Mouse (Mus musculus): ENCODE data around the gene Gas7. TPM values are rescaled to one million over a fixed set of nuclear protein-coding genes. Genes with fewer than 3 reads are reported as not detected.

Gas7 gene
- total RNA-seq, 1 experiment from 2014 or later = 1.3 TPM

DNA sequence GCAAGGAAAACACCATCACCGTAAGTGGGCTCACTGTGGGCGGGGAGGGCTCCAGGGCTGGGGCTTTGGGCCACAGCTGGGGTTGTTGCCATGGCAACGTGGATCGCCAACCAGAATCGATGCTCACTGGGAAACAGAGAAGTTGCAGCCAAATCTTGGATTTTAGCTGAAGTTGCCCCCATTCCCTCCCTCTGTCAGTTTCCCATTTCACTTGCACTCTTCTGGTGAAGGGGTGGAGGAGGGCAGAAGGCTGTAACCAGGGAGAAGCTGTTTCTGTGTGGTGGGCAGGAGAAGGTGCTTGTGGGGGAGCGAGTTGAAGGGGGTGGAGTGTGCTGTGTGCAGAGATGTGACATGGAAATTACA, 197.6 kb downstream of the Gas7 start:
- no peak for ATAC-seq (replicated peaks in 1 of 2; ENCODE audit: insufficient read depth in 1 of 2, low FRiP score in 2 of 2, low TSS enrichment in 1 of 2, low read depth in 1 of 2, poor library complexity in 2 of 2, severe bottlenecking in 2 of 2)

DNA sequence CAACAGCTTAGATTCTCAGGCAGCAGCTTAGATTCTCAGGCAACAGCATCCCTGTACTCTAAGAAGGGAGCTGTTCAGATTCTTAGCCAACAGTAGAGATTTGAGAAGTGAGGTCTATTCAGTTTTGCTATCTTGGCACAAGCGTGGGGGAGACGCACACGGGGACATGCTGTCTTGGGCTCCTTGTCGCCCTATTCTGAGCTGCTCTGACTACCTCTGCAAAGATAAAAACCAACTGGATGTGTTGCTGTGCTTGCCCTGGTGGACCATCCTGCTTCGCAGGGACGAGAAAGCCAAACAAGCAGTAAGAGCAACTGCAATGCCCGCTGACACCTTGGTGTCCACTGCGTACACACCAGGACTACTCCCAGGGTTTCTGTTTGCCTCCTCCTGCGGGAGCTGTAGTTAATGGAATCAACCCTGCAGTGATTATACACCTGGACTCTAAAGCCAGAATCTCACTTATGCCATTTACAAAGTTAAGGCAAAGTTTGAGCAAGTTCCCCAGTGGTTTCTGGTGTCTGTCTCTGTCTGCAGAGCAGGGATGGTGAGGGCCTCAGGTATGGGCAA, 198.4 kb downstream of the Gas7 start:
- no peak for ATAC-seq (replicated peaks in 1 of 2; ENCODE audit: insufficient read depth in 1 of 2, low FRiP score in 2 of 2, low TSS enrichment in 1 of 2, low read depth in 1 of 2, poor library complexity in 2 of 2, severe bottlenecking in 2 of 2)

DNA sequence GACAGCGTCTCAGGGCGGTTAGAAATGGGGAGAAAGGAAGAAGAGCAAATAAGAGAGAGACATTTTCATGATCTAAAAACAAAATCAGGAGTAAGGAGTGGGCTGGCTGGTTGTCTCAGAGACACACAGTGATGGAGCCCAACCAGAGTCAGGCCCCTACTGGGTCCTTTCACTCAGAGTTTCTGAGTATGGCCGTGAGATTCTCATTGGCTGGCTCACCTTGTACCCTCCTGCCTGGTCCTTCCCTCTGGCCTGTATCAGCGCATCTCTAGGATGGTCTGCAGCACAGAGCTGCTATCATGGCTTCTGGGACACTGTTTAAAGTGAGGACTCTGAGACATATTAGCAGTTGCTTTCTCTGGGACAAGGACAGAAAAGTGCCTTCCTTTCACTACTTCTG, 199.3 kb downstream of the Gas7 start:
- no peak for ATAC-seq (replicated peaks in 1 of 2; ENCODE audit: insufficient read depth in 1 of 2, low FRiP score in 2 of 2, low TSS enrichment in 1 of 2, low read depth in 1 of 2, poor library complexity in 2 of 2, severe bottlenecking in 2 of 2)

DNA sequence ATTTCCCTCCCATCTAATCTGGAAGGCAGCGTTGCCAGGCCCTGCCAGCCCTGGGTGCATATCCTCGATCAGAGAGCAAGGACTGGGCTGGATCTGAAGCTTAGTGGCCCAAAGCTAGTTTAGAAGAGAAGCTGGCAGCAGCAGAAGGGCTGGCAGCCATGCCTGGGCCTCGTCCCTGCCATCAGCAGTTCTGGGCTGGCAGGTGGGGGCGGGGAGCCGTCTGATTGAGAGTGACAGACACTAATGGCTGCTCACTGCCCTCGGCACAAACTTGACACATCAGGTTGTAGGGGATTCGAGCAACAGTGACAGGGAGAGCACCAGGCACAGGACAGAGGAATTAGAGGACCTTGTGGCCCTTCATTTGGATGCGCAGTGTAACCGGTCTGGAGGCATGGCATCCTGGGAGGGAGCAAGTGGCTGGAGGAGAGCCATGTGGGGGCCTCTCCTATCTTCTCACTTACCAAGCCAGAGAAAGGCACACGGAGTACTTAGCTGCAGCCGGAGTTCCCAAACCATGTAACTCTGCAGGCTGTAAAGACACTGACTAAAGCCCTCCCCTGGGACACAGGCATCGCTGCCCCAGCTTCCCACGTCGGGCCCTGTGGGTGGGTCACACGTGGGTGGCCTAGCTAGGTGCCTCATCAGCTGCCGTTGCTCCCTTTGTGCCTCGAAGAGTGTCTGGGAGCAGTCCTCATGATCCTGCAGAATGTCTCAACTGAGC, 200.2 kb downstream of the Gas7 start:
- ATAC-seq (replicated peaks in 1 of 2; ENCODE audit: insufficient read depth in 1 of 2, low FRiP score in 2 of 2, low TSS enrichment in 1 of 2, low read depth in 1 of 2, poor library complexity in 2 of 2, severe bottlenecking in 2 of 2) = no peak

DNA sequence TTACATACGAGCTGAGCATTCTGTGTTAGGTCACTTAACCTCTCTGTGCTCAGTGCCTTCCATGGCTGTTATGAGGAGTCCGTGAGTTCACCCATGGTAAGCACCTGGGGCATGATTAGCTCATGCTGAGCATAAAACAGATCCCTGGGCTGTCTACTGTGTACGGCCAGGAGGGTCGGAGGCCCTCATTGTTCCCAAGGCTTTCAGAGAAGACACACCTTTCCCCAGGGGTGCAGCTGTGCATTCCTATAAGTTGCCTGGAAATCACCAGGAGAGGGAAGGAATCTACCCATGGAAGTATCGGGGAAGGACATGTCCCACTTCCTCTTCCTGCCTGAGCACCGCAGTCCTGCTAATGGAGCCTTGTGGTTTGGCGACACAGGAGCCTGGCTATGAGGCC, 201.1 kb downstream of the Gas7 start:
- no peak for ATAC-seq (replicated peaks in 1 of 2; ENCODE audit: insufficient read depth in 1 of 2, low FRiP score in 2 of 2, low TSS enrichment in 1 of 2, low read depth in 1 of 2, poor library complexity in 2 of 2, severe bottlenecking in 2 of 2)

DNA sequence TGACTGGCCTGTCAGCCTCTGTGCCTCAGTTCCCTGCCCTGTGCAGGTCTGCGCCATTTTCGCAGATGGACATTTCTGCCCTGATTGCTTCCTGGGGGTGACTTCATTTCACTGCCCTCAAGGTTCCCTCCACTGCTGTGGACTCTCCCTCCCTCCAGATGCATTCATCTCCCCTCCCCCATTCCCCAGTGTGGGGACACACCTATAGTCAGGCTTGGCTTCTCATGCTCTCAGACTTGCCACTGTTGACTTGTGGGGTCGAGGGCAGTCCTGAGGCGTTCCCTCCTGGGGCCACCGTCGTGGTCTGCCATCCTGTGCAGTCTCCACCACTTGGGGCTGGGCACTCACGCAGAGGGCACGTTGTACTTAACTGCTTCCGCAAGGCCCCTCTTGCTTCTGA, 201.6 kb downstream of the Gas7 start:
- no peak for ATAC-seq (replicated peaks in 1 of 2; ENCODE audit: insufficient read depth in 1 of 2, low FRiP score in 2 of 2, low TSS enrichment in 1 of 2, low read depth in 1 of 2, poor library complexity in 2 of 2, severe bottlenecking in 2 of 2)

DNA sequence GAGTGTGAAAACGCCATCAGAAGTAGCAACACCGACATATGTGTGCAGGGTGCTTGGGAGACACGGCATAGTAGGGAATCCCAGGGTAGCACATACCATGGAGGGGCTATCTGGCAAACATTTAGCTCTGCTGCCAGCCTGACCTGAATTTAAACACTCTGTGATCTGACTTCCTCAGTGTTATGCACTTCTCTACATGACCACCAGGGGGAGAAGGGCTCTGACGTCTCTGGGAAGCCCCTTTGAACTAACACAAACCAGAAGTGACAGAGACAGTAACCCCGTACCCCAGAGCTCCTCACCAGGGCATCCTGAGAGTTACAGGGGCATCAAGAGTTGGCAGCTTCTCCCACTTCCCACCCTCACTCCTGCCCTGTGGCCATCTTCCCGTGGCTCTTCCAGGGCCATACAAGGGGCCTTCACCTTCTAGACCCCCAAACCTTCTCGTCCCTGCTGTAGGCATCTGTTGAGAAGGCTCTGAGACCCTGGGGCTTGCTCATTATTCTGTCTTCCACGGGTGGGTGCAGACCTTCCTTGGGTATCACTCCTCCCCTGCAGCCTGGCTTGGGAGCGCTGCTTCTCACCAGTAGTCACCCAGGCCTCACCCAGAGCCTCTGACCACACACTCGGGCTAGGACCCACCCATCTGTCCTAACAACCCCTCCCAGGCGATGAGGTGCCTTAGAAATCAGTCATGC, 202.6 kb downstream of the Gas7 start:
- peak; percentile 66 to 79 for ATAC-seq (replicated peaks in 1 of 2; ENCODE audit: insufficient read depth in 1 of 2, low FRiP score in 2 of 2, low TSS enrichment in 1 of 2, low read depth in 1 of 2, poor library complexity in 2 of 2, severe bottlenecking in 2 of 2)

DNA sequence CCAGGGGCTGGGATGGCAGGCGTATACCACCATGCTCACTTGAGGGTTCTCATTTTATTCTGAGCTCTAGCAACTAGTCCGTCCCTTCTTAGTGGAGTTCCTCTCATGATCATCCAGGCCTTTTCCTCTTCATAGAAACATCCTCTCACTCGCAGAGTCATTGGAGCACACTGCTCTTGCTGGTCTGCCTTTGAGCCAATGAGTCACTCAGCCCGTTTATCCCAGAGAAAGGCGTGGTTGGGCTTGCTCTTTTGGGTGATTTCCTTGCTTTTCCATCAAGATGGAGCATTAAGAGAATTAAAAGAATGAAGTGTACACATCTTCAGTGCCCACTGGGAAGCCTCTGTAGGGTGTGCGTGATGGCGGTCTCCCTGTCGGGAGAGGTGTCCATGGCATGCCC, 206.2 kb downstream of the Gas7 start:
- no peak for ATAC-seq (replicated peaks in 1 of 2; ENCODE audit: insufficient read depth in 1 of 2, low FRiP score in 2 of 2, low TSS enrichment in 1 of 2, low read depth in 1 of 2, poor library complexity in 2 of 2, severe bottlenecking in 2 of 2)

DNA sequence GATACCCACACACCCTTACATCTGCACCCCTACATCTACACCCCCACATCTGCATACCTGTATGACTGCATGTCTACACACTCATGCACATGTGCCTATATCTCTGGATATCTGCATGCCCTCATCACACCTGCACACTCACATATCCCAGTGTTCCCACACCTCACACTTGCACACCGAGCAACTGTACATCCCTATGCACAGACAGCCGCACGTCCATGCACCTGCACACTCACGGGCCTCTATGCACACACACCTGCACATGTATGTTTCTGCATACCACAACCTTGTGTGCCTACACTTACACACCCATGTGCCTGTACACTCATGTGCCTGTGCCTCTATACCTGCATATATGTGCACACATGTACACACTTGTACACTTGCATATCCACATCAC, 208.2 kb downstream of the Gas7 start:
- ATAC-seq (replicated peaks in 1 of 2; ENCODE audit: insufficient read depth in 1 of 2, low FRiP score in 2 of 2, low TSS enrichment in 1 of 2, low read depth in 1 of 2, poor library complexity in 2 of 2, severe bottlenecking in 2 of 2) = no peak

DNA sequence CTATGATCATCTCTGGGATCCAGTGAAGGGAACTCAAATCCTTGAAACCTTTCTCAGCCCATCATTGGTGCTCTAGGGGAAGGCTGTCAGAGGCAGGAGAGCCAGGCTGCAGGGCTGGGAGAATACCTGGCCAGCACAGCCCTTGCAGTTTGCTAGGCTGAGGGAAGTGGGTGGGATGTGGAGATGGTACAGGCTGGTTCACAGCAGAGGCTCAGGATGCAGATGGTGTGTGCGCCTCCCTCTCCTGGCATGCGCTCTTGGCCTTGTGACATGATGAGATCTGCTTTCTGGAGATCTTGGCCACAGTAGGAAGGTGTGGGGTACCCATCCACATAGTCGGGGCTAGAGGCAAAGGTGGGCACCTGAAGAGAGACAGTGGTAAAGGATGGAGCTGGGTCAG, 209.0 kb downstream of the Gas7 start:
- ATAC-seq (replicated peaks in 1 of 2; ENCODE audit: insufficient read depth in 1 of 2, low FRiP score in 2 of 2, low TSS enrichment in 1 of 2, low read depth in 1 of 2, poor library complexity in 2 of 2, severe bottlenecking in 2 of 2) = no peak

DNA sequence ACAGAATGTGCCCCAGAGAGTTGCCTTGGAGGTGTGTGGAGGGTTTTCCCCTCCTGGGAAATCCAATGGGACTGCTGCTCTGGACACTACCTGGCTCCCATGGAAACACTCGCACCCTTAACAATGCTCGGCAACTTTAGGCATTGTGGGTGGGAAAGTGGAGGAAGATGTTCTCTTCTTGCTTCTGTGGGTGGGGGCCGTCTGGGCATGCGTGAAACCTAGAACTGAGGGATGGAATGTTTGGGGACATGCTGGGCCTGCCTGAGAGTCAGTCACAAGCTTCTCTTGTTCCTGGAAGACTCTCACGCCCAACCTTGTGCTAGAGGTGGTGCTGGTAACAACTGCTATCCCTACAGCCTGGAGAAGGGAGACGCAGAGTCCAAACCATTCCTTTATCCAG, 209.7 kb downstream of the Gas7 start:
- ATAC-seq (replicated peaks in 1 of 2; ENCODE audit: insufficient read depth in 1 of 2, low FRiP score in 2 of 2, low TSS enrichment in 1 of 2, low read depth in 1 of 2, poor library complexity in 2 of 2, severe bottlenecking in 2 of 2) = no peak

DNA sequence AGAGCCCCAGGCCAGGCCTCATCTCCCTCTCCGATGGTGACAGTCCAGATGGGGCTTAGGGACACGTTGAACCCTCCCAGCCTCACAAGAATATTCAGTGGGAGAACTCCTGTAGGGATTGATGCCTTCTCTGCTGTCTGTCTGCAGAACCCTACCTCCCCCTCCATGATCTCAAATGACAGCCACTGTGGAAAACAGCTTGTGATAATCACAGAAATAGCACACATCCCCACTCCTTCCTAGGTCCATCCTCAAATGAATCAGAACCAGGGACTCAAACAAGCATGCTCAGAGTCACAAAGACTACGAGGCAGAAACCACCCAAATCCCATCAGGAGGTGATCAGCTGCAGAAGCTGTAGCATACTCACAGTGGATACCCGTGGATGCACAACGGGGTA, 210.9 kb downstream of the Gas7 start:
- ATAC-seq (replicated peaks in 1 of 2; ENCODE audit: insufficient read depth in 1 of 2, low FRiP score in 2 of 2, low TSS enrichment in 1 of 2, low read depth in 1 of 2, poor library complexity in 2 of 2, severe bottlenecking in 2 of 2) = no peak

DNA sequence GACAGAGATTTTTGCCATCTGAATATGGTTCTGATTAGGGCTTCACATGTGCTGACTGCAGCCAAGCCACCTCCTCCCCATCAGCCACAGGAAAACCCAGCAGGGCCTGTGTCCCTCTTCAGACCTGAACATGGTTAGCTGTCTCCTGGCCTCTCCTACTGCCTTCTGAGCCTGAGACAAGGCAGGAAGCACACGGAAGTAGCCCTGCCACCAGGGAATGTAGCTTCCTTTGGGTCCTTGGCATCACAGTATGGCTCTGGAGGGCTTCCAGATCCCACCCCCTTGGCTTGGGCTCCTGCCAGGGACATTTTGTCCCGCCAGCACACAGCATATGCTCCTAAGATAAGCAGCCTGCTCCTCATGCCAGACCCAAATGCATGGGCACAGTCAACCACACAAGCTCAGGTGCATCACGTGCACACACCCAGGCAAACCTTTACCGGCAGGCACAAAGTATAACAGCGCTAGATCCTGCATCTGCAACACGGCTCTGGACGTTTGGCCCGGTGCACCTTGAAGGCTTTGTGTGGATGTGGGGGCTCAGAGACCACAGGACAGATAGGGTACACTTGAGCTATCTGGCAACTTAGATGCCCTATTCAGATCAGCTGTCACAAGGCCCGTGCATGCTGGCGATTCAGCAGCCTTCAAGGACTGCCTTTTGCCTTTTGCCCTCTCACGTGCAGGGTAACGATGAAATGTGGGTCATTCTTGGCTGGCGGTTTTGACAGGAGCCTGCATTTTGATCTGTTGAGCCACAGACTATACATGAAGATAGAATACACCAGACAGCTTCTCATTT, 212.5 kb downstream of the Gas7 start:
- peak; percentile 54 to 68 for ATAC-seq (replicated peaks in 1 of 2; ENCODE audit: insufficient read depth in 1 of 2, low FRiP score in 2 of 2, low TSS enrichment in 1 of 2, low read depth in 1 of 2, poor library complexity in 2 of 2, severe bottlenecking in 2 of 2)

DNA sequence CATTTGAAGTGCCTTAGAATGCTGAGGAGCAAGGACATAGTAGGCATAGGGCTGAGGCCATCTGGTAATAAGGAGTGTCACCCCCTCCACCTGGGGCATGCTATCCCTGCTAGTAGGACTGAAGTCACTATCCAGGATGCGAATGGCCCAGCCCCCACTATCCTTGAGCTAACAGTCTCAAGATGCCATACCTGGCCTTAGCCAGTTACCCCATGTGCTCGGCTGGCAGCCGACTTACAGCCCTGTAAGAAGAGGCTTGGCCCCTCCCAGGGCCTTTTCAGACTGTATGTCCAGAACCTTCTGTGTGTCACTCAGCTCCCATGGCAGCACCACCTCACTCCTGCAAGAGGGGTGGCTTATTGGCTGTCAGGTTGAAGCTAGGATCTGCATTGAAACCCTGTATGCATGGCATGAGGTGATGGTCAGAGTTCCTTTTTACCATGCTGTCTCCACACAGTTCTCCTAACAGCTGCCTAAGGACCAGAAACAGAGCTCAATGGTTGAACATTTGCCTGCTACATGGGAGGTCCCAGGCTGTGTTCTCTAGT, 213.3 kb downstream of the Gas7 start:
- no peak for ATAC-seq (replicated peaks in 1 of 2; ENCODE audit: insufficient read depth in 1 of 2, low FRiP score in 2 of 2, low TSS enrichment in 1 of 2, low read depth in 1 of 2, poor library complexity in 2 of 2, severe bottlenecking in 2 of 2)

DNA sequence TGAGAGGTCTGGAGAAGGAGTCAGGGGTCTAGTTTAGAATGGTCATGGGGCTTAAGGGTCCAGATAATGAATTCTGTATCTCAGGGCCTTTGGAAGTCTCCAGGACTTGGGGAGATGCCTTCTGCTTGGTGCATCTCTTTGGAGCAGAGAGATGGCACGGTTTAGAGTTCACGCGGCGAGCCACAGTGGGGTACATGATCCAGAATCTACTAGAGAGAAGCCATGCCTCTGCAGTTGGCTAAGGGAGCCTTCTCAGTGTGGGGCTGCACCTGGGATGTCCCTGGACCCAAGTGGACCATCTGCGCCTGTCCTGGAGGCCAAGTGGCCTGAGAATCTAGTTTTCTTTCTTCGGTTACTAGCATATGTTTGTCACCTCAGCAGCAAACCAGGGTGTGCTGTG, 214.8 kb downstream of the Gas7 start:
- no peak for ATAC-seq (replicated peaks in 1 of 2; ENCODE audit: insufficient read depth in 1 of 2, low FRiP score in 2 of 2, low TSS enrichment in 1 of 2, low read depth in 1 of 2, poor library complexity in 2 of 2, severe bottlenecking in 2 of 2)

DNA sequence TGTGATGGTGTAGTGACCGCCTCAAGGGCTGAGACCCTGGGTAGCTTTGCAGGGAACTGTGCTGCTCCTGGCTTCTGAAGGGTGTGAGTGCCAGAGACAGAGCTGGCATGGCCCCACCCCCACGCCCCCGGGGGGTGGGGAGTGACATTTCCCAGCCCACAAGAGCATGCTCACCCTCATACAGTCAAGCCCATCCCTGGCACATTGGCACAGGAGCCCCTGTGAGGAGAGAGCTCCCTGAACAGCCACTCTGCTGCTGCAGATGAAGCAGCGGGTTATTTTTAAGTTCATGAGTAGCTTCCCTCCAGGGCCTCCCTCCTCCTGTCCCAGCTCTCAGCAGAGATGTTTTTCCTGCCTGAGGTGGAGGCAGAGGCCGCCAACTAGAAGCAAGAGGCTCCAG, 216.9 kb downstream of the Gas7 start:
- no peak for ATAC-seq (replicated peaks in 1 of 2; ENCODE audit: insufficient read depth in 1 of 2, low FRiP score in 2 of 2, low TSS enrichment in 1 of 2, low read depth in 1 of 2, poor library complexity in 2 of 2, severe bottlenecking in 2 of 2)

DNA sequence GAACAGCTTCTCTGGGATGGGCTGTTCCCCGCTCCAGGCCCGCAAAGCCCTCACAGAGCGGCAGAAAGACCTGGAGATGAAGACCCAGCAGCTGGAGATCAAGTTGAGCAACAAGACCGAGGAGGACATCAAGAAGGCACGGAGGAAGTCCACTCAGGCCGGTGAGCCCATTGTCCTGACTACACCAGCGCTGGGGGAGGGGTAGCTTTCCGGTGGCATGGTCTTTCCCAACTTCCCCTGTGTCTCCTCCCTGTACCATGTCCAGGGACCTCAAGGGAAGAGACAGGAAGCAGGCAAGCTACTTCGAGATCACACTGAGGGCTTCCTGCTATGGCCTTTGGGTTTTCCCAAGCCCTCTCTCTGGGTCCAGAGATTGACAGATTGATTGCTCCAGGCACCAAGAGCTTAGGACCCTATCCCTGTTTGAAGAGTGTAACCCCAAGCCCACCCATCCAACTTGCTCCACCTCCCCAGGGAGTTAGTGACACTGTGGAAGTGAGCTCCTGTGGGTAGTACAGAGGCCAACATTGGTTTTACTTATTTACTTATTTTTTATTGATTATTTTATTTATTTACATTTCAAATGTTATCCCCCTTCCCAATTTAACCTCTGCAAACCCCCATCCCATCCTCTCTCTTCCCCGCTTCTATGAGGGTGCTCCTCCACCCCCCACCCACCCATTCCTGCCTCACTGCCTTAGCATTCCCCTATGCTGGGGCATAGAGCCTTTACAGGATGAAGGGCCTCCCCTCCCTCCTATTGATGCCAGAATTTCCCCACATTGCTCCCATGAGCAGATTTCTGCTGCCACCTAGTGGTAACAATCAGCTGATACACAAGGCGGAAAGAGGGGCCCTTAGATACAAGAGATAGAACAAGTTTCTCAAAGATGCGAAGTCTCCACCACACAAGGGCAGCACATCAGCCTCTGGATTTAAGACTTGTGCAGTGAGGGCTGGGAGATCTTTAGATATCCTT, 220.6 kb downstream of the Gas7 start:
- peak; percentile 65 to 68; a peak in 3 of 4 replicates for ATAC-seq (replicated peaks in 1 of 2; ENCODE audit: insufficient read depth in 1 of 2, low FRiP score in 2 of 2, low TSS enrichment in 1 of 2, low read depth in 1 of 2, poor library complexity in 2 of 2, severe bottlenecking in 2 of 2)
